Mouse (Mus musculus) heart, postnatal 4 days (tissue): ENCODE data around the gene Ppp5c. TPM values are rescaled to one million over a fixed set of nuclear protein-coding genes. Genes with fewer than 3 reads are reported as not detected.

Experiments
- DNase-seq: peaks from one replicate; pipeline ENCODE4 v3.0.0; 2021
- total RNA-seq, 2 experiments: library from RNA; stranded (reverse); gene quantifications; 2 replicates each; pipeline ENCODE4 v1.2.3; 2021

The Ppp5c gene
- total RNA-seq, 2 experiments from 2014 or later: 109 TPM

DNA sequence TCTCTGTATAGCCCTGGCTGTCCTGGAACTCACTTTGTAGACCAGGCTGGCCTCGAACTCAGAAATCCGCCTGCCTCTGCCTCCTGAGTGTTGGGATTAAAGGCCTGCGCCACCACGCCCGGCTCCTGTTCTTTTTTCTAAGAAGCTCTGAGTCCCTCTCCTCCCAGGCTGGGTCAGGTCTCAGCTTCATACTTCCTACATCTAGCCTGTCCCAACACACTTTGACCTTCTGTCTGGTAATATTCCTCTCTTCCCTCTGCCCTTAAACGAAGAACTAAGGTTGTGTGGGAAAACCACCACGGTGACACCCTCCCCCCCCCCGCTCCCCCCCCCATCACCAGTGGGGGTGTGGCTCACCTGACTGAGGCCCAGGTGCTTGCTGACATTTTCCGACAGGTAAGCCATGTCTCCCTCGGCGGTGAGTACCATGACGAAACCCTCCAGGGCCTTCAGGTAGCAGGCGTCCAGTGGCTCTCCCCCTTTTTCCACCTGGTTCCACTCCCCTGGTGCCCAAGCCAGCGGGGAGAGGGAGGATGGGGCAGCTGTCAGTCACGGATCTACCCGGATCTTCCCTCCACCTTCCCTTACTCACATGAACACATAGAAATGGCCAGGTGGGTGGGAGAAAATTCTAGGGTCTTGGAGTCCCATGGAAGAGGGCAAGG, 26.7 kb upstream of the Ppp5c start:
- no peak for DNase-seq

DNA sequence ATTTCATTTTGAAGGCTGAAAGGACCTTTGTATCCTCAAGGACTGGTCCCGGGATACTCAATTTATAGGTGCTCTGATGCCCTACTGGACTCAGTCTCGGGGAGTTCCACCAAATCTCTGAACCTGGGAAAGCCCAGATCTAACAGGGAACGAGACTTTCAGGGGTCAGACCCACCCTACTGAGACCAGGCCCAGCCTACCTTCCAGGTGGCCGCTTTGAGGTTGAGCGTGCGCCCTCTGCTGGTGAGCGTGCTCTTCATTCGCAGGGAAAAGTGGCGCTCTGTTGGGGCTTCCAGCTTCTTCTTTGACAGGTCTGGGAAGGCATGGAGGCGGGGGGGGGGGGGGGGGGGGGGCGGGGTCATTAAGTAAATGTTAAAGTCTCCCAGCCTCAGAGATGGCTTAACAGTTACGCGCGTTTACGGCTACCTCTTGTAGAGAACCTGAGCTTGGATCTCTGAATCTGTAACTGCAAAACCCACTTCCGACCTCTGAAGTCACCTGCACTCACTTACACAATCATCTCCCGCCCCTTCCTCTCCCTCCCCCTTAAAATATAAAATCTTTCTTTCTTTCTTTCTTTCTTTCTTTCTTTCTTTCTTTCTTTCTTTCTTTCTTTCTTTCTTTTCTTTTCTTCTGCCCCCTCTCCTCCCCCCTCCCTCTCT, 23.3 kb upstream of the Ppp5c start:
- DNase-seq: peak; percentile 81

GRCm38 (mm10) chr7:17050491-17050890, 22.8 kb upstream of the Ppp5c start:
- DNase-seq: no peak

GRCm38 (mm10) chr7:17048431-17049190, 20.9 kb upstream of the Ppp5c start:
- DNase-seq: no peak

GRCm38 (mm10) chr7:17047041-17047682, 19.4 kb upstream of the Ppp5c start:
- no peak for DNase-seq

DNA sequence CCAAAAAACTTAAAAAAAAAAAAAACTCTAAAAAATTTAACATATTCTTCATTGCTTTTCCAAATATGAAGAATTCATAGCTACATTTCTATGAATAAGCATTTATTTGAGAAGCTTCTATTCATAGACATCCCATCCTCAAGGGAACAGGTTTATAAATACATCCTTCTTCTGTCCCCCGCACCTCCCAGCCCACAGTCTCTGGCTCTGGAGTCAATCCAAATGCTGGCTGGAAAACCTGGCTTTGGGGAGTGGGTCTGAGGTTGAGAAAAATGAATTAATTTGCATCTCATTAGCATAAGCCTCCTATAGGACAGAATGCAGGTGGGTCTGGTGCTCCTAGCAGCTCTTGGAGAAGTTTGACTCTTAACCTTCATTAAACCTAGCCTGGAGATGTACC, 18.0 kb upstream of the Ppp5c start:
- DNase-seq: no peak

DNA sequence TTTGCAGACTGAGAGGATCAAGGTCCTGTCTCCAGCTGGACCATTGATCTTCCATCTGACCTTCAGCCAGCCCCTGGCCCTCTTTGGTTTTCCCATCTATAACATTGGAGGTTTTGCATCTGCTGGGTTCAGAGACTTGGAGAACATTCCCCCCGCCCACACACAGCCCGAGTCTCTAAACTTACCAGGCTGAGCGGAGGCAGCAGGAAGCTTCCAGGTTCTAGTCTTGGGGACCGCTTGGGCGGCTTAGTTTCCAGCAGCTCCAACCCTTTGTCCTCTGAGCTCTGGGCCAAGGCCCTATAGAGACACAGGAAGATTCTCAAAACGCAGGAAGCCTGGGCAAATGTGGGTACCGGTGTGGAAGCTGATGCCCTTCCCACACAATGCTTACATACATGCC, 11.6 kb upstream of the Ppp5c start:
- no peak for DNase-seq

- DNase-seq: no peak
Observed at GRCm38 (mm10) chr7:17038018-17038695, 10.4 kb upstream of the Ppp5c start.

- DNase-seq: no peak
Observed at GRCm38 (mm10) chr7:17030239-17030638, 2.5 kb upstream of the Ppp5c start.

DNA sequence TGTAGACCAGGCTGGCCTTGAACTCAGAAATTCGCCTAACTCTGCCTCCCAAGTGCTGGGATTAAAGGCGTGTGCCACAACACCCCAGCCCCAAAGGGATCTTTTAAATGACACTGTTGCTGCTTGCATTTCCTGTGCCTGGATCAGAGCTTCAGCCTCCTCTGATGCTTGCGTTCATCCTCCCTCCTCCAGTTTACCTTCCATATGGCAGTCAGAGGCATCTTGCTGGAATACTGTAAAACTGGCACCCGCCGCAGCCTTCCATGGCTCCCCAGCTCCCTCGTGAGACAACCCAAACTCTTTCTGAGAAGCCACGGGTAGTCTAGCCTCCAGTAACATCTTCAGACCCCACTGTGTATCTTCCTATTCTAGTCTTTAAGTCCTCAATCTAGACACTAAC, 1.2 kb upstream of the Ppp5c start:
- no peak for DNase-seq

DNA sequence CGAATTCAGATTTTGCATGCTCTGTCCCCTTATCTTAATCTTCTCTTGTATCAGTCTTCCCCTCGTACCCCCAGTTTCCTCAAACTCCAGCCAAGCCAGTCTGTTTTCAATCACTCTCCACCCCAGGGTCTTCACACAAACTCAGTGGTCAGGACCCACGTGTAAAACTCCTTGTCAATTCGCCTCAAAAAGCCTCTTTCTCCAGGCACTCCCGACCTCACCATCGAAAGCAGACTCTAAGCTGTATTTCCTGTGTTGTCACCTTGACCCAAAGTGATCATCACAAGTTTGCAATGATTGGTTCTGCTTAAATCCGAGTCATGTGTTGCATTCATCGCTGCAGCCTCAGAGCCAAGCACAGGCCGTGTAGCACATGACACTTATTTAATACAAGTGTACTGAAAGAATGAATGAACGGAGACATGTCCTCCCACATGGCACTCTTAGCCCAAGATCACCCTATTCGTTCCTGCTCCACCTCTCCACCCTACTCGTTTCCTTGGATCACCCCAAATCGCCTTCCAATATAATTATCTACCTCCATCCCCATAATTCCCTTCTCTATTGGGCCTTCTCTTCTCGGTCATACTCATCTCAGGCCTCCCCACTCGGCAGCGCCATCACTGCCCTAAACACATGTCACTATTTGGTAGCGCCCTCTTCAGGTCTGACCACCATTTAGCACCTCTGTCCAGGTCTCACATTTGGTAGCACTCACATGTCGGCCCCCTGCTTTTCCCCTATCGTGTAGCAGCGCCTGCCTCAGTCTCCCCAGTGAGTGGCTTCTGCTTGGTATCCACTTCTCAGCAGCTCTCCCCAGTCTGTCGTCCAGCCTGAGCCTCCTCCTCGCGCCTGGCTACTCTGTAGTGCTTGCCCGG, 775 bp downstream of the Ppp5c start:
- no peak for DNase-seq

- no peak for DNase-seq
Observed at GRCm38 (mm10) chr7:17025896-17026622, 1.7 kb downstream of the Ppp5c start.

DNA sequence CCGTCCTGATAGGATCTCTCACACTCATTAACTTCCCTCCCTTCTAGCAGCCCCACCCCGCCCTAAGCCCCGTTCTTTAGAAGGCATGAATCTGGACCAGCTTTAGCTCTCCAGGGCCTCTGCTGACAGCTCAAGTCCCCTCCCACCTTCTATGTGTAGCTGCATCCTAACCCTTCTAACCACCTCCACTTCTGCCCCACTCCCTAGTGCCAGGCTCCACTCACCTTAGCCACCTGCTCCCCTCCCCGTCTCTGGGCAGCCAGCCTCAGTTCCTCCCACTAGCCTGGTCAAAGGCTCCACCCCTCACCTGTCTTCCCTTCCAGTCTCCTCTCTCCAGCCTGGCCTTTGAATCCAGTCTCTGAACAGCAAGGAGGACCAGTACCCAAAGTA, 2.2 kb downstream of the Ppp5c start:
- DNase-seq: no peak

GRCm38 (mm10) chr7:17024814-17025504, 2.8 kb downstream of the Ppp5c start:
- DNase-seq: no peak

GRCm38 (mm10) chr7:17024141-17024540, 3.6 kb downstream of the Ppp5c start:
- peak; percentile 64 for DNase-seq

DNA sequence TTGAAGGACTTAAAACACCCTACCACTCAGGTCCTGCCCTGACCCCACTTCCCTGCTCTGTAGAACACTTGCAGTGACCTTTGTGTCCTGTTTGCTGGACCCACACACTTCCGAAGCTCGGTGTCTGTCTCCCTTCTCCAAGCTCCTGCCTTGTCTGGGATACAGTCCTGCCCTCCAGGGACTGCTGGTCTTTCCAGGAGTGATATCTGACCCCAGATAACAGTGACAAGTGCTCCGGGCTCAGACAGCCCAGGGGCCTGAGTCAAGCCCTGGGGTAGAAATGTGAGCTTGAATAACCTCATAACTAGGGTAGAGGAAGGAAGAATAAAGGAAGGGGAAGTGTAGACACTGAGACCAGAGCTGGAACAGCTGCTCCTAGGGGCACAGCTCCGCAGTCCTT, 4.0 kb downstream of the Ppp5c start:
- no peak for DNase-seq

DNA sequence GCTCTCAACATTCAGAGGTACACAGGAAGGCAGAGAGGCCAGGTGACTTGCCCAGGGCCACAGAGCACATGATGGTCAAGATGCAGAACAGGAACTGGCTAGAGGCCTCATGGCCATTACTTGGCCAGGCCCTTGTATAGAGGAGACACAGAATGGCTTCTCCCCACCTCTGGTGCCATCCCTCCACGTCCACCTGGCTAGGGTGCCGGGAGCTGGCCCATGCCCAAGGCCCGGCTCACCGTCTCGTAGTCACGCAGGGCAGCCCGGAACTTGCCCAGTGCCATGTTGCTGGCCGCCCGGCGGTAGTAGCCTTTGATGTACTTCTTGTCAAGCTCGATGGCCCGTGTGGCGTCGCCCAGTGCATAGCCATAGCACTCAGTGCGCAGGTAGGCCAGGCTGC, 5.5 kb downstream of the Ppp5c start:
- no peak for DNase-seq

- no peak for DNase-seq
Observed at GRCm38 (mm10) chr7:17019426-17020166, 8.1 kb downstream of the Ppp5c start.

- no peak for DNase-seq
Observed at GRCm38 (mm10) chr7:17017921-17018320, 9.8 kb downstream of the Ppp5c start.
